Mouse (Mus musculus): Measurements from ENCODE around the gene Ern1. TPM values are rescaled to one million over a fixed set of nuclear protein-coding genes. Genes with fewer than 3 reads are reported as not detected.

Gene Ern1
- total and polyA plus RNA-seq, 2 experiments from 2014 or later = 3.0 to 11.6 TPM

DNA sequence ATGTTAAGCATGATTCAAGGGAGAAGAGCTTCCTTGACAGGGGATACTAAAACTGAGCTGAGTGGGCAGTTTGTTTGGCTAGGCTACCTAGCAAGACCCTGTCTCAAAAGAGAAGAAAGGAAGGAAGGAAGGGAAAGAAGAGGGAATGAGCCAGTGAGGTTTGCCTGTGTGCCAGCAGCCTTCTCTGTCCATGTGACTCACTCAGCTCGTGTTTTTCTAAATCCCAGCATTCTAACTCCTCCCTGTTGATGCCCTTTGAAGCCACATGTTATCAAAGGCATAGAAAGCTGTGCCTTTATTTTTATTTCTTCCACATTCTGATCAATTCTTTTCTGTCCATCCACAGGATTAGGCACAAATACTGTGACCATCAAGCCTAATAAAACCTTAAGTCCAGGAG, 40.3 kb upstream of the Ern1 start:
- H3K9ac ChIP-seq (replicated peaks; ENCODE audit: low read length) = no peak overlapping the region
- DNase-seq (ENCODE audit: low spot score) (no peak), ATAC-seq (no peak)
- H3K27me3 ChIP-seq (ENCODE audit: insufficient read depth, low read length) = no peaks in the 10 kb centered on the region
- H3K9me3 ChIP-seq (ENCODE audit: low read length) = no peaks in the 10 kb centered on the region
- no peak overlapping the region for H3K4me3 ChIP-seq (ENCODE audit: low read length)
- no peak overlapping the region for H3K27ac ChIP-seq
- peaks cover 5% of the 10 kb centered on the region; the same call in 1 of the 2 replicates for H3K4me1 ChIP-seq (ENCODE audit: insufficient read depth, low read length)
- no peak for TF ChIP-seq CTCF (IDR thresholded peaks at IDR 0.05; ENCODE audit: low read depth)
- 27% methylated on average over 1 of the region's 1 CpGs for WGBS
- no peak overlapping the region for H3K4me2 ChIP-seq (ENCODE audit: low read depth, low read length)
- H3K36me3 ChIP-seq (ENCODE audit: insufficient read depth, low read length) = no peaks in the 10 kb centered on the region

DNA sequence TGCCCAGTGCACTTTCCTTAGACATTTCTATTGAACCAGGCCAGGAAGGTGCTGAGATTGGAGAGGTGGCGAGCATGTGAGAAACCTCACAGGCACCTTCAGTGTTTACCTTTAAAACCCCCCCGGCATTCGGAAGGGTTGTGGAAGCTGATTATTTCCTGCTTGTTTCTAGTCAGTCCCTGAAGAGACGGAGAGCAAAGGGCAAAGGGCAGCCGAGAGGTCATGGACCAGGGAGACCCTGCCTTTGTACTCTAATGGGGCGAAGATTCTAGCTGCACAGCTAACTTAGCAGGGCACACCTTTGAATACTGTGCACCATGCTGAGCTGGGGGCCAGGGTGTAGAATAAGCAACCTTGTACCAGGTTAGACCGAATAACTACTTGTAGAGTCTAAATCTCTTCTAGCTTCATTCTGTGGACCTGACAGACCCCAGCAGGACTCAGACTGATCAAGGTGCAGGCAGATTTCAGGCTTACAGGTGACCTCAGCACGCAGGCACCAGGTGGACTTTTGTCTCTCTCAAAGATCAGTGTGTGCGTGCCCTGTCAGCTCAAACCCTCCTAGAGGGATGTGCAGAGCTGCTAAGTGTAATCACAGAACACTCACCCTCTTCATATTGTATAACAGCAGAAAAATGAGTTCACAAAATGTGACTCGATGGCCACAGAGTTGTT, 39.6 kb upstream of the Ern1 start:
- no peak for TF ChIP-seq CTCF (IDR thresholded peaks at IDR 0.05; ENCODE audit: low read depth)

DNA sequence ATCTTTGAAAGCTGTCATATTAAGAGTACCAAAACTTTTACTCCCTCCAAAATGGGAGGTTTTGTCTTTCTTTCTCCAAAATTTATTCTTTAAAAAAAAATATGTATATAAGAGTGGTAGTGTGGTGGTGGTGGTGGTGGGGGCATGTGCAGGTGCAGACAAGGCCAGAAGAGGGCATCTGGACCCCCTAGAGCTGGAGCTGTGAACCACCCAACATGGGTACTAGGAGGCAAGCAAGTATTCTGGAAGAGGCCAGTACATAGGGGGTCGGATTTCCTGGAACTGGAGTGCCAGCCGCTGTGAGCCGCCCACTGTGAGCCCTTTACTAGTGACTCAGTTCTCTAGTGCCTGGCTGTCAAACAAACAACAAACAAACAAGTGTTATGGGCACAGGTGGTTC, 34.9 kb upstream of the Ern1 start:
- TF ChIP-seq CTCF (IDR thresholded peaks at IDR 0.05; ENCODE audit: low read depth) = peak; percentile 49
- Histone ChIP-seq H3K9me3 (ENCODE audit: low read length) (no peaks in the 10 kb centered on the region), H3K36me3 (ENCODE audit: insufficient read depth, low read length) (no peaks in the 10 kb centered on the region), H3K9ac (replicated peaks; ENCODE audit: low read length) (no peak overlapping the region), H3K4me1 (ENCODE audit: insufficient read depth, low read length) (no peaks in the 10 kb centered on the region), H3K4me3 (ENCODE audit: low read length) (no peak overlapping the region), H3K4me2 (ENCODE audit: low read depth, low read length) (no peak overlapping the region), H3K27me3 (ENCODE audit: insufficient read depth, low read length) (no peaks in the 10 kb centered on the region), H3K27ac (no peak overlapping the region)
- WGBS = 38% methylated on average over 3 of the region's 3 CpGs
- no peak for DNase-seq (ENCODE audit: low spot score)
- 0 out of 2 replicates have a peak, but pooled peaks have one; percentile 49 for ATAC-seq

More for the DNA sequence above, 39.6 kb upstream of the Ern1 start:
- peaks cover 5% of the 10 kb centered on the region; the same call in 1 of the 2 replicates for H3K4me1 ChIP-seq (ENCODE audit: insufficient read depth, low read length)
- no peaks in the 10 kb centered on the region for H3K27me3 ChIP-seq (ENCODE audit: insufficient read depth, low read length)
- ATAC-seq (no peak), DNase-seq (ENCODE audit: low spot score) (no peak)
- H3K36me3 ChIP-seq (ENCODE audit: insufficient read depth, low read length) = no peaks in the 10 kb centered on the region
- H3K4me3 ChIP-seq (ENCODE audit: low read length) = no peak overlapping the region
- WGBS = 59% methylated on average over 10 of the region's 10 CpGs
- H3K9ac ChIP-seq (replicated peaks; ENCODE audit: low read length) = no peak overlapping the region
- no peak overlapping the region for H3K27ac ChIP-seq
- no peaks in the 10 kb centered on the region for H3K9me3 ChIP-seq (ENCODE audit: low read length)
- no peak overlapping the region for H3K4me2 ChIP-seq (ENCODE audit: low read depth, low read length)

DNA sequence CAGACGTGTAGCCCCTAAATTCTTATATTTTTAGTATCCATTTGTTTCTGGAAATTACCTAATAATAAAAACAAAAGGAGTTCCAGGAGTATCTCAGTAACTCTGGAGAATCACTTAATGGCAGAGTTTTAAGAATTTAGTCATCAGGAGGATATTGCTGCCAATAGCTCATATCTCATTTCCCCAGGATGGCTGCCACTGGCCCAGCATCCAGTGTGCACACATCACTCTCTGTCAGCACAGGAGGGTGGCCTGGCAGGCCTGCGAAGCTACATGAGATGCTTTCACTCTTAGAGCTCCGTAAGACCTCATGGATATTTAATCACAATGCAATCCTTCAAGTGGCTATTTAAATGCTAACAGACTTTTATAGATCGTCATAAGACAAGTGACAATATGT, 34.0 kb upstream of the Ern1 start:
- ATAC-seq = no peak

DNA sequence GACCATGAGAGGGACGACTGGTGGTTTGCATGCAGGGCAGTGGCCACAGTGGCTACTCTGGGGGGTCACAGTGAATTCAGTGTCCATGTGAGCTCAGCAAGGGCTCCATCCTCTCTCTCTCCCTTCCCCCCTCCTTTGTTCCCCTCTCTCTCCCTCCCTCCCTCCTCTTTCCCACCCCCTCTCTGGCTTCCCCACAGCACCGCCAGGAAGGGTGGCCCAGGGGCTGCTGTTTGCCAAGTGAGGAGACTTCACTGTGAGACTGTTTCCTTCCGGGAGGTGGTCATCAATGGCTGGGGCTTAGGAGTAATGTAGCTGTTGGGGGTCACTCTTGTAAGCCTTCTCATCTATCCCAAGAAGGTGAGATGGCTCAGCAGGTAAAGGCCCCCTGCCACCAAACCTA, 32.8 kb upstream of the Ern1 start:
- no peak for DNase-seq (ENCODE audit: low spot score)
- 42% methylated on average over 3 of the region's 3 CpGs for WGBS
- ATAC-seq = no peak
- Histone ChIP-seq H3K9me3 (ENCODE audit: low read length) (no peaks in the 10 kb centered on the region), H3K4me2 (ENCODE audit: low read depth, low read length) (no peak overlapping the region), H3K27ac (no peak overlapping the region), H3K9ac (replicated peaks; ENCODE audit: low read length) (no peak overlapping the region), H3K4me1 (ENCODE audit: insufficient read depth, low read length) (0 out of 2 replicates have a peak, but pooled peaks cover under 1% of the 10 kb centered on the region), H3K4me3 (ENCODE audit: low read length) (no peak overlapping the region), H3K36me3 (ENCODE audit: insufficient read depth, low read length) (no peaks in the 10 kb centered on the region), H3K27me3 (ENCODE audit: insufficient read depth, low read length) (no peaks in the 10 kb centered on the region)
- no peak for TF ChIP-seq CTCF (IDR thresholded peaks at IDR 0.05; ENCODE audit: low read depth)

More for the DNA sequence above, 34.0 kb upstream of the Ern1 start:
- H3K4me2 ChIP-seq (ENCODE audit: low read depth, low read length) = no peak overlapping the region
- H3K27ac ChIP-seq = 0 out of 2 replicates have a peak overlapping the region, but pooled peaks have one; percentile 7
- H3K9me3 ChIP-seq (ENCODE audit: low read length) = no peaks in the 10 kb centered on the region
- no peaks in the 10 kb centered on the region for H3K36me3 ChIP-seq (ENCODE audit: insufficient read depth, low read length)
- peak; percentile 21 for DNase-seq (ENCODE audit: low spot score)
- no peaks in the 10 kb centered on the region for H3K4me1 ChIP-seq (ENCODE audit: insufficient read depth, low read length)
- H3K9ac ChIP-seq (replicated peaks; ENCODE audit: low read length) = no peak overlapping the region
- no peak for TF ChIP-seq CTCF (IDR thresholded peaks at IDR 0.05; ENCODE audit: low read depth)
- 37% methylated on average over 4 of the region's 4 CpGs for whole genome bisulfite sequencing
- no peak overlapping the region for H3K4me3 ChIP-seq (ENCODE audit: low read length)
- H3K27me3 ChIP-seq (ENCODE audit: insufficient read depth, low read length) = no peaks in the 10 kb centered on the region

DNA sequence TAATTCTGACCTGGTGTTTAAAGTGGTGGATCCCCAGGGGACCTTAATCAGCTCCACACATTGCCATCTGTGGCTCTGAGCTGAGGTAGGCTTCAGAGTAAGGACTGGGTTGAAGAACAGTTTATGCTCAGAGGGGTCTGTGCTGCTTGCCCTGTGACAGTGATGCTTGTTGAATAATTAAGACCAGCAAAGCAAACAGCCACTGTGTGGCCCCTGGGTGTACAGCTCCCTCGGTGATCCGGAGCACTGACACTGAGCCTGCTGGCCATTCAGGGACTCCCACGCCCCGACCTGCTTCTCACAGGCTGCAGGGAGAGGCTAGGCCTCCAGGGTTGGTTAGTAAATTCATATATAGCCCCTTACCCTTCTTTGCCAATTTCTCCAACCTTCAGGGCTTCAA, 31.9 kb upstream of the Ern1 start:
- H3K4me1 ChIP-seq (ENCODE audit: insufficient read depth, low read length) = 0 out of 2 replicates have a peak, but pooled peaks cover 5% of the 10 kb centered on the region
- no peak for DNase-seq (ENCODE audit: low spot score)
- H3K27me3 ChIP-seq (ENCODE audit: insufficient read depth, low read length) = no peaks in the 10 kb centered on the region
- no peak overlapping the region for H3K4me2 ChIP-seq (ENCODE audit: low read depth, low read length)
- no peaks in the 10 kb centered on the region for H3K36me3 ChIP-seq (ENCODE audit: insufficient read depth, low read length)
- WGBS = 64% methylated on average over 4 of the region's 4 CpGs
- no peak overlapping the region for H3K27ac ChIP-seq
- no peak overlapping the region for H3K9ac ChIP-seq (replicated peaks; ENCODE audit: low read length)
- H3K9me3 ChIP-seq (ENCODE audit: low read length) = no peaks in the 10 kb centered on the region
- H3K4me3 ChIP-seq (ENCODE audit: low read length) = no peak overlapping the region
- no peak for TF ChIP-seq CTCF (IDR thresholded peaks at IDR 0.05; ENCODE audit: low read depth)
- ATAC-seq = no peak

DNA sequence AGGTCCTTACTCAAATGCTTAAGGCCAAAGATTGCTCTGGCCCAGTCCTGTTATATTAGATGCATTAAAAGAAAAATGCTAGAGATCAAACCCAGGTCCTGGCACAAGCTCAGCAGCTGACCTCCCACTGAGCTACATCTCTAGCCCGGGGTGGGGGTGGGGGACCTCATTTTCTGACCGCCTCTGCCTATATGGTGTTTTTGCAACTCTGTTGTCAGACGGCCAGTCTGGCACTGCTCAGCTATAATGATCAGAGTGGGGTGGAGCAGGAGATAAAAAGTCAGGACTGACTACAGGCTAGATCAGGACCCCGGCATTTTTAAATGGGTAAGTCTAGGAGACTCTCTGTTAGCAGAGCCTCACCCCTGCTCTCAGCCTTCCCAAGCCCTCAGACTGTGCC, 30.7 kb upstream of the Ern1 start:
- TF ChIP-seq CTCF (IDR thresholded peaks at IDR 0.05; ENCODE audit: low read depth) = no peak
- DNase-seq (ENCODE audit: low spot score) = no peak
- no peaks in the 10 kb centered on the region for H3K9me3 ChIP-seq (ENCODE audit: low read length)
- 40% methylated on average over 4 of the region's 4 CpGs for WGBS
- no peak overlapping the region for H3K4me3 ChIP-seq (ENCODE audit: low read length)
- H3K4me1 ChIP-seq (ENCODE audit: insufficient read depth, low read length) = 0 out of 2 replicates have a peak, but pooled peaks cover 5% of the 10 kb centered on the region
- H3K27me3 ChIP-seq (ENCODE audit: insufficient read depth, low read length) = no peaks in the 10 kb centered on the region
- no peak overlapping the region for H3K9ac ChIP-seq (replicated peaks; ENCODE audit: low read length)
- H3K36me3 ChIP-seq (ENCODE audit: insufficient read depth, low read length) = no peaks in the 10 kb centered on the region
- no peak overlapping the region for H3K27ac ChIP-seq
- no peak overlapping the region for H3K4me2 ChIP-seq (ENCODE audit: low read depth, low read length)
- no peak for ATAC-seq
